Mouse (Mus musculus) stomach, embryonic 14.5 days (tissue): ENCODE data around the gene Gnptab. TPM values are rescaled to one million over a fixed set of nuclear protein-coding genes. Genes with fewer than 3 reads are reported as not detected.

Experiments used
- ATAC-seq: fragments of 200-750 bp; cut with Nextera tagmentation; 2 replicates; pipeline ENCODE4 v1.8.0; 2017; ENCODE audit warnings: low read depth, moderate TSS enrichment; ENCODE audit not compliant: insufficient number of reproducible peaks, insufficient read depth, low FRiP score
- H3K27ac ChIP-seq: fragments of 300-500 bp; sonication (generic); 2 replicates; pipeline ENCODE4 v1.5.1; 2014; ENCODE audit warnings: mild to moderate bottlenecking, low read length, moderate library complexity, mixed read lengths
- H3K27me3 ChIP-seq: fragments of 300-500 bp; sonication (generic); 2 replicates; pipeline ENCODE4 v1.6.1; 2014; ENCODE audit warnings: low read length, control low read depth, mixed read lengths; ENCODE audit not compliant: control insufficient read depth, insufficient read depth
- H3K36me3 ChIP-seq: fragments of 300-500 bp; sonication (generic); 2 replicates; pipeline ENCODE4 v1.6.1; 2014; ENCODE audit warnings: mild to moderate bottlenecking, control low read depth, low read length, moderate library complexity, mixed read lengths; ENCODE audit not compliant: control insufficient read depth, insufficient read depth
- H3K4me1 ChIP-seq: fragments of 300-500 bp; sonication (generic); 2 replicates; pipeline ENCODE4 v1.6.1; 2014; ENCODE audit warnings: low read length, control low read depth, mixed read lengths; ENCODE audit not compliant: control insufficient read depth, insufficient read depth
- H3K4me2 ChIP-seq: fragments of 300-500 bp; sonication (generic); replicated peaks from 2 replicates; pipeline ENCODE4 v1.6.1; 2014; ENCODE audit warnings: low read depth, low read length, control low read depth
- H3K4me3 ChIP-seq: fragments of 300-500 bp; sonication (generic); 2 replicates; pipeline ENCODE4 v1.5.1; 2014; ENCODE audit warnings: low read depth, low read length, control low read depth
- H3K9ac ChIP-seq: fragments of 300-500 bp; sonication (generic); replicated peaks from 2 replicates; pipeline ENCODE4 v1.6.1; 2014; ENCODE audit warnings: low read depth, mild to moderate bottlenecking, control low read depth, low read length, moderate library complexity, mixed read lengths
- H3K9me3 ChIP-seq: fragments of 300-500 bp; sonication (generic); 2 replicates; pipeline ENCODE4 v1.6.1; 2016; ENCODE audit warnings: low read depth, low read length, control low read depth; ENCODE audit not compliant: control insufficient read depth
- WGBS: fragments of 180-500 bp; shearing (Covaris S2); extraction: QIAGEN DNeasy Blood & Tissue Kit; methylation state at CpG from one replicate; pipeline ENCODE4 v1.1.7; 2014; 5-methylcytosine and 5-hydroxymethylcytosine counted together
- polyA plus RNA-seq: library from polyadenylated mRNA; unstranded; fragments of >200 nt; fragmentation: Nextera tagmentation; extraction: Ambion mirVana; gene quantifications from 2 replicates; pipeline ENCODE4 v1.2.1, GENCODE M21; 2014

Gnptab gene
- polyA plus RNA-seq, 1 experiment from 2014 or later, result 10.7 TPM

DNA sequence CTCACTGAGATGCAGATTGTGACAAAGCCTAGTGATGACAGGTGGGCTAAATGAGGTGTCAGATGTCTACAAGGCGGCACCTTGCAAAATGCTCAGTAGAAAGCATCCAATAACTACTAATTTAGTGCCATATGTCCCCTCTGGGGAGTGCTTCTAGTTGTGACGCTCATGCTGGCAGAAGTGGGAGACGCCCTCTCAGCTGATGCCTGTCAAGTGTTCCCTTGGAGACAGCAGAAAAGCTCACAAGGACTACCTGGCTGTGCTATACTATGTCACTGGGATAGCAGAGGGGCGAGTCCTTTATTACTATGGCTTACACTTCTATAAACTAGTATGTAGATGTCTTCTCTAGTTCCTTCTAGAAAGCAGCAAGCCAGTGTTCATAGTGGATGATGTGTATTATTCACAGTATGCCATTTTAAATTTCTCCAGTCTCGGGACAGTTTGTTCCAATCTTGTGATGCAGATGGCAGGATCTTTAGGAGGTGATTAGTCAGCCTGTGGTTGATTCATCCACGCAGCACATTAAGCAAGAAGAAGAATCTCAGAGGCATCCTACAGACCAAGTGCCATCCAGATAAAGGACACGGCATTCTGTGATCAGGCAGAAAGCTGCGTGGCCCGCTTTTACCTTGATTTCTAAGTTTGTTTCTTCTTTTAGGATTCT is 13.4 kb downstream of the Gnptab start:
- 86% methylated on average over 9 of the region's 9 CpGs for WGBS

DNA sequence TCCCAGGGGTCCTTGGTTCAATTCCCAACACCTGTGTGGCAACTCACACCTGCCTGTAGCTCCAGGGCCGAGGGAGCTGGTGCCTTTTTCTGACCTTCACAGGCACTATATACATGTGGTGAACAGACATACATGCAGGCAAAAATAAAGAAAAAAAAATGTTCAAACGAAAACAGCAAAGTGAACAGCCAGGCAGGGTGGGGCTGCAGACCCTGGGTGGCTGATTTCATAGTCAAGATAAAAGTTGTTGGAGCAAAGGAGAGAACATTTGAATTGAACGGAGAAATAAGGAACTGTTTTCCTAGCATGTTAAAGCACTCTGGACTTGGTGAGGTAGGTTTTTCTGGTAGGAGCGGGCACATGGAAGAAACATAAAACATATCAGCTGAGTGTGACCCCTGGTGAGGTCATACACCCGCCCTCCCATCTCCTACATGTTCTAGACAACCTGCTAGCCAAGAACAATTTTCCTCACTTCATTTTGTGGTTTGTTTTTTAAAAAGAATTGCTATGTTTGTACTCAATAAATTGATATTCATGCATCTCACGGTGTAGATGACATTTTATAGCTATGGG is 19.8 kb downstream of the Gnptab start:
- Histone ChIP-seq H3K9ac (no peak overlapping the region), H3K4me1 (no peaks in the 10 kb centered on the region), H3K36me3 (no peaks in the 10 kb centered on the region), H3K4me3 (no peak overlapping the region), H3K4me2 (no peak overlapping the region), H3K27ac (no peak overlapping the region), H3K27me3 (no peaks in the 10 kb centered on the region), H3K9me3 (no peaks in the 10 kb centered on the region)
- WGBS, result 79% methylated on average over 6 of the region's 6 CpGs
- no peak for ATAC-seq

More for the DNA sequence above, 13.4 kb downstream of the Gnptab start:
- H3K27ac ChIP-seq, result no peak overlapping the region
- no peak overlapping the region for H3K4me2 ChIP-seq
- no peak overlapping the region for H3K4me3 ChIP-seq
- no peak for ATAC-seq
- no peaks in the 10 kb centered on the region for H3K27me3 ChIP-seq
- H3K4me1 ChIP-seq, result no peaks in the 10 kb centered on the region
- no peak overlapping the region for H3K9ac ChIP-seq
- no peaks in the 10 kb centered on the region for H3K9me3 ChIP-seq
- H3K36me3 ChIP-seq, result no peaks in the 10 kb centered on the region

DNA sequence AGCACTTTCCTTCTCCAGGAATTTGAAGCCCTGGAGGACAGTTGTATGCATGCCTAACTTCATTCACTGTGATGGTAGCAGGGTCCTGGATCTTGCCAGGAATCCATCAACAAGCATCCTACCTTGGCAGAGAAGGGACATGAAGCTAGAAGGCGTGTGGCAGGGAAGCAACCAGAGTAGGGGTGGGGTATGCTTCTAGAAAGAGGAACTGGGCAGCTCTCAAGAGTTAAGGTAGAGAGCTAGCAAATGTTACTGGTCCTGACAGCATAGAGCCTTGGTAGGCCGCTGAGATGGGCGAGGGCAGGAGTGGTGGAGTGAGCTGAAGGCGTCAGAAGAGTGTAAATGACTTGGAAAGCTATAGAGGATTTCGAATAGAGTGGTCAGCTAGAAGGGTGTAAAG is 20.3 kb downstream of the Gnptab start:
- 86% methylated on average over 5 of the region's 5 CpGs for WGBS
- no peak overlapping the region for H3K4me3 ChIP-seq
- ATAC-seq, result no peak
- H3K27me3 ChIP-seq, result no peaks in the 10 kb centered on the region
- H3K9ac ChIP-seq, result no peak overlapping the region
- H3K4me2 ChIP-seq, result no peak overlapping the region
- no peaks in the 10 kb centered on the region for H3K4me1 ChIP-seq
- H3K36me3 ChIP-seq, result no peaks in the 10 kb centered on the region
- H3K9me3 ChIP-seq, result no peaks in the 10 kb centered on the region
- no peak overlapping the region for H3K27ac ChIP-seq

DNA sequence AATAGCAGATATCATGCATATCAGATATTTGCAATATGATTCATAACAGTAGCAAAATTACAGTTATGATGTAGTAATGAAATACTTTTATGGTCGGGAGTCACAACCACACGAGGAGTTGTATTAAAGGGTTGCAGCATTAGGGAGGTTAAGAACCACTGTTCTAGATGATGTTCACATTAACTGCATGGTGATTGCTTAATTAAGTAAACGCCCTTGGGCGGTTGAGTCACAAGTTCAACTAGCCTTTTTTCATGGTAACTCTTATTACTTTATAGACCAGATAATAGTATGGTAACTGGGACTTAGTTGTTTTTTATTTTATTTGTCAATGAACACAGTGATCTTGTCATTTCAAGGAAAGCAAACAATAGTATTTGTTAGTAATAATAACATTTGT is 24.1 kb downstream of the Gnptab start:
- Histone ChIP-seq H3K27me3 (no peaks in the 10 kb centered on the region), H3K27ac (no peak overlapping the region), H3K9me3 (no peaks in the 10 kb centered on the region), H3K4me2 (no peak overlapping the region), H3K4me1 (no peaks in the 10 kb centered on the region), H3K9ac (no peak overlapping the region), H3K36me3 (no peaks in the 10 kb centered on the region), H3K4me3 (no peak overlapping the region)
- ATAC-seq, result no peak
- WGBS, result 96% methylated on average over 4 of the region's 4 CpGs

DNA sequence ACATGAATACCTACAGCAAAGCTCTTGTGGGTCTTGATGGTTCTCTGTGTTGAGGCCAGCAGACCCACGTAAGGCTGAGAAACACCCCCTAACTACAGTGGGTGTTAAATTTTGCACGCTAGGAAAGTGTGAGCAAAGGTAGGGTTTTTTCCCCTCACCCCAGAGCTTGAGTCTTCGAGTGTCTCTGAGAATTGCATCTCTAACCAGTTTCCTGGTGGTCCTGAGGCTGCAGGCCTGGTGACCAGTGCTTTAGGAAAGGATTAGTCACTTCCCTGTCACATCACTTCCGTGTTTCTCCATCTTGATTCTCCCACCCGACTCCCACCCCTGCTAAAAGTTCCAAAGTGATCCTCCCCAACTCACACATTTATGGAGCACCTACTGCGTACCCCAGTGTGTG is 25.3 kb downstream of the Gnptab start:
- no peak overlapping the region for H3K4me2 ChIP-seq

DNA sequence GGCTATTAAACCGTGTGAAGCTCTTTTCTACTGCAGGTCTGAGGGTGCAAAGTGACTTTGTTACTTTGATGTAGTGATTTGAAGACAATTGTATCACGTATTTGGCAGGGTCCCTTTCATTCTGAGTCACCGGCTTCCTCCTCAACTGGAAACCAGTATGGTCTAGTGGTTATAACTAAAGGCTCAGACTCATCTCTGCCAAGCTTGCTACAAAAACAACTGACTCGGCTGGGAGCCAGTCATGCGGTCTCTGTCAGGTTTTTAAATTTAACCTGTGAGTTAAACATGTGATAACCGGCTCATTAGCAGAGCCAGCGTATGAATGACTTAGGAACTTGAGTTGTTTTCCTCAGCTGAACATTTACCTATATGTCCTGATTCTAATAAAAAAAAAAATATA is 26.9 kb downstream of the Gnptab start:
- Histone ChIP-seq H3K9me3 (no peaks in the 10 kb centered on the region), H3K36me3 (no peaks in the 10 kb centered on the region), H3K4me3 (no peak overlapping the region), H3K4me2 (no peak overlapping the region), H3K9ac (no peak overlapping the region), H3K27ac (no peak overlapping the region), H3K4me1 (no peaks in the 10 kb centered on the region), H3K27me3 (no peaks in the 10 kb centered on the region)
- no peak for ATAC-seq
- WGBS, result 88% methylated on average over 7 of the region's 7 CpGs

More for the DNA sequence above, 25.3 kb downstream of the Gnptab start:
- Histone ChIP-seq H3K36me3 (no peaks in the 10 kb centered on the region), H3K4me3 (no peak overlapping the region), H3K4me1 (no peaks in the 10 kb centered on the region), H3K27ac (no peak overlapping the region), H3K9ac (no peak overlapping the region), H3K27me3 (no peaks in the 10 kb centered on the region), H3K9me3 (no peaks in the 10 kb centered on the region)
- 70% methylated on average over 6 of the region's 6 CpGs for WGBS
- no peak for ATAC-seq

DNA sequence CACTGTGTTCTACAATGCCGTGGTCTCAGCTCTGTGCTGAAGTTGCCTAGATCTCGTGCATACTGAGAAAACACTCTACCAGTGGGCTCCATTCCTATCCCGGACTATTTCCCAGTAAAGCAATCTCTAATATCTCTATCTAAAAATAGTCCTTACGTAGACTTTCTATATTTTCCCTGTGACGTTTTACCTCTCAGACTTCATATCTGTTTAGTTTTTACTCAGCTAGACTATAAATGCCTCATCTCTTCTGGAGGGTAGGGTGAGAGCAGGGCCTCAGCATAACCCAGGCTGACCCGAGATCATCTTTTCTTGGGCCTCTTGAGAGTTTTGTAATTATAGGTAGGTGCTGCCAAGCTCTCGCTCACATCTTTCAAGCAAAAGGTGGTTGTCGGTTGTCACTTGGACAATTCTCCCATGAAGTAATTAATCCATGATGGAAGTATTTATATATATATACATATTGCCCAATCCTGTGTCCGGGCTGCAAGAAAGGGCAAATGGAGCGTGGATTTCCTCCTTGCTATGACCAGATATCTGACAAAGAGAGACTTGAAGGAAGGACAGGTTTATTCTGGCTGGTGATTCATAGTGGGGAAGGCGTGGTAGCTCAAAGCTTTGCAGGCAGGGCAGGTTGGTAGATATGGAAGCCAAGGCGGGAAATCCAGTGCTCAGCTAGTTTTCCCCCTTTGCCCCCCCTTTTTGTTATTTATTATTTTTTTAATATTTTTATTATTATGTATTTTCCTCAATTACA is 29.1 kb downstream of the Gnptab start:
- 83% methylated on average over 12 of the region's 12 CpGs for WGBS
- no peaks in the 10 kb centered on the region for H3K4me1 ChIP-seq
- H3K4me2 ChIP-seq, result no peak overlapping the region
- H3K9ac ChIP-seq, result no peak overlapping the region
- H3K27me3 ChIP-seq, result no peaks in the 10 kb centered on the region
- H3K9me3 ChIP-seq, result no peaks in the 10 kb centered on the region
- H3K27ac ChIP-seq, result no peak overlapping the region
- no peaks in the 10 kb centered on the region for H3K36me3 ChIP-seq
- no peak for ATAC-seq
- no peak overlapping the region for H3K4me3 ChIP-seq

DNA sequence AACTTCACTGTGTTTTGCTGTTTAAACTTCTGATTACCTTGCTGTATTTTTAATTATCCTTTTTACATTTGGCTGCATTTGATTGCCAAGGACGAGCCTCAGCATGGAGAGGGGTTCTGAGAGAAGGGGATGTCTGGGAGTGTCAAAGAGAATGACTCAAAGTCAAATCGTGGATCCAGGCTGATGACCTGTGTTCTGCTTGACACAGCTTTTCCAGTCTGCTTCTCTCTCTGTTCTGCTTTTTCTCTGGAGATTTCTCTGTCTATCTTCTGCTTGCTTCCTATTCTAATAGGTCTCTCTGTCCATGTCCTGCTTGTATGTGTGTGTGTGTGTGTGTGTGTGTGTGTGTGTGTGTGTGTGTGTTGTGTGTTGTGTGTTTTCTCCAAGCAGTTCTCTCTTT is 30.8 kb downstream of the Gnptab start:
- 72% methylated on average over 2 of the region's 2 CpGs for WGBS
- Histone ChIP-seq H3K4me3 (no peak overlapping the region), H3K36me3 (no peaks in the 10 kb centered on the region), H3K9ac (no peak overlapping the region), H3K9me3 (no peaks in the 10 kb centered on the region), H3K4me2 (no peak overlapping the region), H3K27me3 (no peaks in the 10 kb centered on the region), H3K27ac (no peak overlapping the region), H3K4me1 (no peaks in the 10 kb centered on the region)
- no peak for ATAC-seq
